Mouse (Mus musculus): ENCODE results near the gene Mark3.

Gene Mark3

DNA sequence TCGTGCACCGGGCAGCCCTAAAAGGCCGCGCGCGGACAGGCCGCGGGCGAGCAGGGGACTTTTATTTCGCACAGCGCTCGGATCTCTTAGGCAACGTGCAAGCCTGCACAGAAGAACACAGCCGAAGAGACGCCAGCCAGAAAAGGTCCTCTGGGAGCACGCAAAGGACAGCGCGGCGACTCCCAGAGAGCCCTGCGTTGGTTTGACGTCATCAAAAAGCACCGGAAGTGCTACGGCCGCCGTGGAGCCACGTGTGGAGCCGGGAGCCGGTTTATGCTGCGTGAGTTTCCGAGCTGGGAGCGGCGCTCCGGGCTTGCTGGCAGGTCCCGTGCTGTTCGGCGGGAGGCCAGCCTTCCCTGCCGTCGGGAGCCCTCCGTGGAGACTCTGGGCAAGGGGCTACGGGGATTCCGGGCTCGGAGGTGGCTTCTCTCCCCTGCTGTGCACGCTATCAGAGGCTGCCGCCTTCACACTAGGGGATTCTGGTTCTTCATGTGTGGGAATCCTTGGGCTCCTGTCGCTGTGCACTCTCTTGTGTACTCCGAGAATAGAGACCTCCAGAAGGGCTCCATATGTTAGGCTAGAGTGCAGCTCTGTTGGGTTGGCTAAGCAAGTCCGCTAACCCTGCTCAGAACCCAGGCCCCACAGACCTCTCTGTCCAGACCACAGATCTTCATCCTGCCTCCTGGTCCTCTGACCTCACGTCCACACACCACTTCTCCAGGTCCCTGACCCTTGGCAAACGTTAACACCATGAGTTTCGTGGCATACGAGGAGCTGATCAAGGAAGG, 103.8 kb downstream of the Mark3 start, which contains the start of gene Trmt61a:
Trmt61a (plus strand) TSS at position 224 of the 788 bp plus-strand sequence.
- DNase-seq, result peak; percentile 96

- no peak for DNase-seq
These were observed 104.3 kb downstream of the Mark3 start for GRCm38 (mm10) chr12:111678670-111678933.

DNA sequence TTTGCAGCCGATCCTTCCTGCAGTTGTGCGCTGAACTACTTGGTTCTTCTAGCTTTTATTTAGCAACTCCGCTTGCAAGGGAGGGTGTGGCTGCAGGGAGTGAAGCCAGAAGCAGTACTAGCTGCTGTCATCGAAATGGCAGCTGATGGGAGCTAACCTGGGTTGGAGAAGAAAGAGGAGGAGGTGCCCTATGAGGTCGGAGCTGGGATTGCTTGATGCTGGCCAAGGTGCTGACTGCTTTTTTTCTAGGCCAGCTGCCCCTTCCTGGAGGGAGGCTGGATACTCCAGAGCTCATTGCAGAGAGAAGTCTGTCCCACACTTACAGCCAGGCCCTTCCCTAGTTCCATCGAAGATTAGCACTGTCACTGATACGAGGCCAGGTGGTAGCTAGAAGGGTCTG, 104.7 kb downstream of the Mark3 start:
- DNase-seq, result no peak

- DNase-seq, result no peak
These were observed 106.3 kb downstream of the Mark3 start for GRCm38 (mm10) chr12:111680661-111681060.

DNA sequence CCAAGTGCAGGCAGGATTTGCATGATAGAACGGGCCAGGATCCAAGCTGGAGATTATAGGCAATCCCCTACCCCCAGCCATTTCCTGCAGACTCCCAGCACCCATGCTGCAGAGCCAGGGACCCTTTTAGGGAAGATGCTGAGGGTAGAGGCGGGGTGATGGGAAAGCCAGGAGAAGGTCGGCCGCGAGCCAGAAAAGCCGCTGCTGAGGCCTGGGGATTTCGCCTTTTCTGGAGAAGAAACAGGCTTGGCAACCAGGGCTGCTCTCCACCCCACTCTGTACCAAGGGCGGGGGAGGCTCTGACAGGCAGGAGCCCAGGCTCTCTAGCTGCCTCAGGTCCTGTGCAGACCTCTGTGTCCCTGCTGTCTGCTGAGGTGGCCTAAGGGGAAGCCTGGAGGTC, 107.0 kb downstream of the Mark3 start:
- DNase-seq, result no peak

GRCm38 (mm10) chr12:111682003-111682402, 107.7 kb downstream of the Mark3 start:
- DNase-seq, result no peak

- DNase-seq, result no peak
These were observed 108.5 kb downstream of the Mark3 start for GRCm38 (mm10) chr12:111682806-111683205.

DNA sequence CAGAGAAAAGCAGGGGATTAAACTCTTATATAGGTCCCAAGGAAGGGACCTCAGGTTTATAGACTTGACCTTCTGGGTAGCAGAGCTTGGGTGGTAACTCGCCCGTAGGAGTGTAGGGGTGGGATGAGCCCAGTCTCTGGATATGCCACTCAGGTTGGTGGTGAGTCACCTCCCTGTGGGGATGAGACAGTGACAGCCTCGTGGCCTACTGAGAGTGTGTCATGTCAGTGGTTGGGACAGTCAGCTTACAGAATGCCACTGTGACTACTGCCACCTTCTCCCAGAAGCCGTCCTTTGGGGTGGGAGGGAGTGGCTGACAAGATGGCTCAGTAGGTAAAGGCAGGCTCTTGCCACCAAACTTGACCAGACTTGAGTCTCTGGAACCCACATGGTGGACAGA, 112.1 kb downstream of the Mark3 start:
- DNase-seq, result no peak

DNA sequence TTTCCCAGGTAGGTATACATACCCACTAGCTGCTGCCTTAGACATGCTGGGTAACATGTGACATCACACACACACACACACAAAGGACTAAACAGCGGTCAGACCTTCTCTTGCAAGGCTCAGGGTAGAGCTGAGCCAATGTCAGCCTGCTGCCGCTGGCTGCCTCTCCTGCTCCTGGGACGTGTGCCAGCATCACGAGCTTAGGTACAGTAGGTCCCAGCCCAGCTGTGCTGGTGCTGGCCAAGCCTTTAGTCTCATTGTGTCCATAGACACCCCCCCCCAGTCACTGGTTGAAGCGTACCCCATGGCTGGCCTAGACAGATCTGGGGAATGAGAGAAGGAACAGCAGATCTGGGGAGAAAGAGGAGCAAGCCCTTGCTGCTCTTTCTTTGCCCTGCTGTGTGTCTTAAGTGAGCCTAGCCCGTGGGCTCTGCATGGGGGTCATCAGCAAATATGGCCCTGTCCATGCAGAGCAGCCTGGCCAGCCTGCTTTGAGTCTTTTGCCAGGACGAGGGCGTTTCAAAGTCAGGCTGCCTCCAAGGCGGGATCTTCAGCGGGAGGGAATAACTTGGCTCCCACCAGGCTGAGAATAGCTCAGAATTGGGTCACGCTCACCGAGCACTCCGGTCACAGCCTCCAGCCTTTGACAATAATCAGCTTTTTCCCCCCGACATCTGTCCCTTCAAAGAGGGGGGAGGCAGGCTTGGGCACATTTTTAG, 113.2 kb downstream of the Mark3 start:
- DNase-seq, result peak; percentile 37

DNA sequence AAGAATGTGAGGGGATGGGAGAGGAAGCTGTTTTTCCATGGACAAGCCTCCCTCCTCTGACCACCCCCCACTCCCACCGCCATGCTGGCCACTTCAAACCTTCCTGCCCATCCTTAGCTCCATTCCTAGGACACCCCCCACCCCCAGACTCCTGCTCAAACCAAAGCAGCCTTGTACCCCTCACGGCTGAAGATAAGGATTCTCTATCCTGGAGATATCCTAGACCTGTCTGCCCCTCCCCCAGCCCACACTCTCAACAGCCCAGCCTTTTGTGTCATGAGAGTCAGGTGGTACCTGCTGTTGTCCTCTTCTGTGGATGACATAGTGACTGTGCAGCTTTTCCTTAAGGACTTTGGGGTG, 113.7 kb downstream of the Mark3 start:
- DNase-seq, result no peak

GRCm38 (mm10) chr12:111689426-111689825, 115.1 kb downstream of the Mark3 start:
- no peak for DNase-seq

DNA sequence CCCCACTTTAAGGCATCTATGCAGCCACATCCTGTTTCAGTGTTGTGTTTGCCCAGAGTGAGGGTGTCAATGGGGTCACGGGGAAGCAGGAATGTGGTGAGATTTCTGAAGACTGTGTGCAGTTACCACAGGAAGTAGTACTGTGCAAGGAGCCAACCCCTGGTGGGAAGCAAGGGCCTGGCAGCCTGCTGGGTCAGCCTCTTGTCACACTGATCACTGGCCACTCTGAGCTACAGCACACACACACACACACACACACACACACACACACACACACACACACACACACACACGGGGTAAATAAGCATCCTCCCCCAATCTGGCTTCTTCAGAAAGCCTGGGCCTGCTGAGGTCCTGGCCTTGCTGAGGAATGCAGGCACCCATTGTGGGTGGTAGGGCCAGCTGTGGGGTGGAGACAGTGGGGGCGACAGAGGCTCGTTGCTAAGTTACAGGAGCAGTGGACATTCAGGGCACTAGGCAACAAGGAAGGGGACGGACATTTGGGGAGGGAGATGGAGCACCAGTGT, 117.1 kb downstream of the Mark3 start:
- peak; percentile 79 for DNase-seq

- no peak for DNase-seq
These were observed 118.6 kb downstream of the Mark3 start for GRCm38 (mm10) chr12:111692899-111693298.

GRCm38 (mm10) chr12:111693341-111694270, 119.3 kb downstream of the Mark3 start:
- DNase-seq, result peak; percentile 88

DNA sequence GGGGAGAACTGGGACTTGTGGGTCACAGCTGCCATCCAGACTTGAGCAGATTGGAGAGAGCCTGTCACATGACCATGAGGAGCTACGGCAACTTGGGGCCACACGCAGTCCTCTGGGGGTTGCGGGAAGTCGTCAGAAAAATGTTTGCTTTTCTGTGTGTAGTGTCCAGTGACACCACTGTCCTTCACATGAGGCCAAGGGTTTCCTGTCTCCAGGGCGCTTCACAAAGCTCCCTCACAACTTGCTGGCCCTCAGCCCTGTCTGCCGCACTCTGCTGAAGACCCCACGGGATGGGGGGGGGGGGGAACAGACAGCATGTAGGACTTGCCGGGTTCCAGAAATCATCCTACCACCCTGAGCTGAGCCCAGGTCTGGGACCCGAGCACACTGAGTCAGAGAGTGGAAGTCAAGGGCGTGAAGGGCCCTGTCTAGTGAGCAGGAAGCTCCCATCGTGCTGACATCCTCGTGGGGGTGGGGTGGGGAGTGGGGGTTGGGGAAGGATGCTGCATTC, 120.0 kb downstream of the Mark3 start:
- peak; percentile 57 for DNase-seq

- DNase-seq, result peak; percentile 70
These were observed 120.8 kb downstream of the Mark3 start for GRCm38 (mm10) chr12:111694880-111695804.

DNA sequence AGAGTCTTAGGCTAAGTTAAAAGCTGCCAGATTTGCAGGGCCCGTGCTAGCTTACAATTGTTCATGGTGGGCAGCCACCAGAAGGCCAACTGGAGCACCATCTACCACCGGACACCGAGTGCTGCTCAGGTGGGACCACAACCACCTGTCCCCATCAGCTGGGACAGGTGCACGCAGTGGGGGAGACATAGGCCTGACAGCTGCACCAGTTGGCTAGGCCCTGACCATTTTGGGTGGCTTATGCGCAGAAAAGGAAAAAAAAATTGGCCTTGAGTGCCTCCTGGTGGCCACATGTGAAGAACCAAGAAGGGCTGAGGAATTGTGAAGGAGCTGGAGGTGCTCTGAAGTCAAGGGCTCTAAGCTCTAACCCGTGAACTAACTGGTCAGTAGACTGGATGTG, 121.9 kb downstream of the Mark3 start:
- DNase-seq, result peak; percentile 87

DNA sequence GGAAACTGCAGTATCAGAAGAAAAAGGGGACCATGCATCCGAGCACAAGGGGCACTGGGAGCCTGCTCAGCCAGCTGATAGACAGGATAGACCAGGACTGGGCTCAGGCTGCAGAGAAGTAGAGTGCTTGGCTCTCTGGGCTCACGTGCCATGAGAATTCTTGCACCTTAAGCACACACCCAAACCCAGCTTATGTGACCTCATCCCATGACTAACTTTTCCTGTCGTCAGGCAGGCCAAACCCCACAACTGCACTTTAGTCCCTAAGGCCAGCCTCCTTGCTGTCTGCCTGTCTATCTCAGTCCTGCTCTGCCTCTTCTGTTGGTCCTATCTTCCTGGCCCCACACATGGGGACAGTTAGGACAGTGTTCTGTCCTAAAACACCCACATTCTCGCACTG, 123.4 kb downstream of the Mark3 start:
- no peak for DNase-seq

DNA sequence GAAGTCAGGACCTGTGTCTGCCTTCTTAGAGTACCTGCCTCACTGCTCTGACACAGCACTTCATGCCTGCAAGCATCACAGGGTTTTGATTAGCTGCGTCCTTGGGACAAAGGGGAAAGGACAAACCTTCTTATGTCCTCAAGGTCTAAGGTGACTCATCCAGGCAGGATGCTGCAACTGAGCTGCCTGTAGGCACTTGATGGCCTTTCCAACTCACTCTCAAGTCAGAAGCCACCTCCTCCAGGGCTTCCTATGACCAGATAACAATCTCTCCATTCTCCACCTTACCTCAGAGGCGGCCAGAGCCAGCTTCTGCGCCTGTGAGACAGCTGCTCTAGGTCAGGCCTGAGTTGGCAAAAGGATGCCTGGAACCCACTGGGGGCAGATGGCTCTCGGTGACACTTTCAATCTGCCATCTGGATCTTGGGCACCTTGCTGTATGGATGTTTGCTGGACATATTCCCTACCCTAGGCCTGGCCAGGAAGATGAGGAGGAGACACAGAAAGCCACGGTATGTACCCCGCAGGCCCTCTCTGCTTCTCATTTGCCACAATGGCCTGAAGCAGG, 124.1 kb downstream of the Mark3 start:
- no peak for DNase-seq

GRCm38 (mm10) chr12:111699542-111699941, 125.2 kb downstream of the Mark3 start:
- no peak for DNase-seq

- DNase-seq, result no peak
These were observed 126.7 kb downstream of the Mark3 start for GRCm38 (mm10) chr12:111700920-111701458.

Data from embryo, embryonic 11 days (tissue).